Mouse (Mus musculus): ENCODE data around the gene Pdss1. TPM values are rescaled to one million over a fixed set of nuclear protein-coding genes. Genes with fewer than 3 reads are reported as not detected.
"Not testable (repeated sequence)": the region's sequence is repeated elsewhere in the genome, so short reads cannot be mapped to it uniquely, and the experiment has no call there.

The Pdss1 gene
- polyA plus RNA-seq, 1 experiment: 26.0 TPM

- Histone ChIP-seq H3K4me1 (ENCODE audit: control insufficient read depth, insufficient read depth, low read length) (no peaks in the 10 kb centered on the region), H3K27ac (ENCODE audit: insufficient read depth, low read length) (no peak overlapping the region), H3K27me3 (ENCODE audit: control insufficient read depth, insufficient read depth, low read length) (no peaks in the 10 kb centered on the region), H3K4me3 (replicated peaks; ENCODE audit: insufficient read depth, low read depth, low read length) (no peak overlapping the region)
- WGBS: 89% methylated on average over 2 of the region's 2 CpGs
- no peak for DNase-seq
- TF ChIP-seq CTCF (IDR thresholded peaks at IDR 0.05; ENCODE audit: borderline replicate concordance, insufficient read depth, low read depth, low read length) (no peak), POLR2A (IDR thresholded peaks at IDR 0.05; ENCODE audit: borderline replicate concordance, insufficient read depth, low read length) (no peak)
Measured at GRCm38 (mm10) chr2:22918651-22919050, 23.3 kb downstream of the Pdss1 start.

- not testable (repeated sequence) for DNase-seq; H3K27me3 ChIP-seq (ENCODE audit: control insufficient read depth, insufficient read depth, low read length)
- 82% methylated on average over 3 of the region's 3 CpGs for WGBS
Measured at GRCm38 (mm10) chr2:22925911-22926310, 30.6 kb downstream of the Pdss1 start.

GRCm38 (mm10) chr2:22928259-22928658 lies 32.9 kb downstream of the Pdss1 start:
- peak overlapping the region; percentile 30; the same call in 1 of the 2 replicates for H3K27ac ChIP-seq (ENCODE audit: insufficient read depth, low read length)
- H3K27me3 ChIP-seq (ENCODE audit: control insufficient read depth, insufficient read depth, low read length): no peaks in the 10 kb centered on the region
- TF ChIP-seq CTCF (IDR thresholded peaks at IDR 0.05; ENCODE audit: borderline replicate concordance, insufficient read depth, low read depth, low read length) (no peak), POLR2A (IDR thresholded peaks at IDR 0.05; ENCODE audit: borderline replicate concordance, insufficient read depth, low read length) (no peak)
- H3K4me3 ChIP-seq (replicated peaks; ENCODE audit: insufficient read depth, low read depth, low read length): no peak overlapping the region
- no peaks in the 10 kb centered on the region for H3K4me1 ChIP-seq (ENCODE audit: control insufficient read depth, insufficient read depth, low read length)
- 81% methylated on average over 2 of the region's 2 CpGs for WGBS
- DNase-seq: peak in 1 of 2 experiments; percentile 10

More at GRCm38 (mm10) chr2:22925911-22926310, 30.6 kb downstream of the Pdss1 start:
- H3K27ac ChIP-seq (ENCODE audit: insufficient read depth, low read length); H3K4me3 ChIP-seq (replicated peaks; ENCODE audit: insufficient read depth, low read depth, low read length); H3K4me1 ChIP-seq (ENCODE audit: control insufficient read depth, insufficient read depth, low read length): not testable (repeated sequence)

- DNase-seq: no peak
- Histone ChIP-seq H3K27me3 (ENCODE audit: control insufficient read depth, insufficient read depth, low read length) (no peaks in the 10 kb centered on the region), H3K4me1 (ENCODE audit: control insufficient read depth, insufficient read depth, low read length) (no peaks in the 10 kb centered on the region), H3K4me3 (replicated peaks; ENCODE audit: insufficient read depth, low read depth, low read length) (no peak overlapping the region), H3K27ac (ENCODE audit: insufficient read depth, low read length) (no peak overlapping the region)
- TF ChIP-seq POLR2A (IDR thresholded peaks at IDR 0.05; ENCODE audit: borderline replicate concordance, insufficient read depth, low read length): no peak
- no peak for TF ChIP-seq CTCF (IDR thresholded peaks at IDR 0.05; ENCODE audit: borderline replicate concordance, insufficient read depth, low read depth, low read length)
- 75% methylated on average over 1 of the region's 1 CpGs for WGBS
Measured at GRCm38 (mm10) chr2:22933556-22933955, 38.2 kb downstream of the Pdss1 start.

- no peak overlapping the region for H3K4me3 ChIP-seq (replicated peaks; ENCODE audit: insufficient read depth, low read depth, low read length)
- no peak overlapping the region for H3K27ac ChIP-seq (ENCODE audit: insufficient read depth, low read length)
- 56% methylated on average over 4 of the region's 4 CpGs for WGBS
- no peak for DNase-seq
- H3K27me3 ChIP-seq (ENCODE audit: control insufficient read depth, insufficient read depth, low read length): no peaks in the 10 kb centered on the region
- TF ChIP-seq POLR2A (IDR thresholded peaks at IDR 0.05; ENCODE audit: borderline replicate concordance, insufficient read depth, low read length) (no peak), CTCF (IDR thresholded peaks at IDR 0.05; ENCODE audit: borderline replicate concordance, insufficient read depth, low read depth, low read length) (no peak)
- H3K4me1 ChIP-seq (ENCODE audit: control insufficient read depth, insufficient read depth, low read length): no peaks in the 10 kb centered on the region
Measured at GRCm38 (mm10) chr2:22949956-22950355, 54.6 kb downstream of the Pdss1 start.

- H3K27ac ChIP-seq (ENCODE audit: insufficient read depth, low read length): no peak overlapping the region
- H3K27me3 ChIP-seq (ENCODE audit: control insufficient read depth, insufficient read depth, low read length): no peaks in the 10 kb centered on the region
- no peak overlapping the region for H3K4me3 ChIP-seq (replicated peaks; ENCODE audit: insufficient read depth, low read depth, low read length)
- TF ChIP-seq POLR2A (IDR thresholded peaks at IDR 0.05; ENCODE audit: borderline replicate concordance, insufficient read depth, low read length) (no peak), CTCF (IDR thresholded peaks at IDR 0.05; ENCODE audit: borderline replicate concordance, insufficient read depth, low read depth, low read length) (no peak)
- H3K4me1 ChIP-seq (ENCODE audit: control insufficient read depth, insufficient read depth, low read length): no peaks in the 10 kb centered on the region
- WGBS: 91% methylated on average over 4 of the region's 4 CpGs
- DNase-seq: no peak
Measured at GRCm38 (mm10) chr2:22954278-22954677, 59.0 kb downstream of the Pdss1 start.

- Histone ChIP-seq H3K27ac (ENCODE audit: insufficient read depth, low read length) (no peak overlapping the region), H3K27me3 (ENCODE audit: control insufficient read depth, insufficient read depth, low read length) (no peaks in the 10 kb centered on the region), H3K4me1 (ENCODE audit: control insufficient read depth, insufficient read depth, low read length) (no peaks in the 10 kb centered on the region), H3K4me3 (replicated peaks; ENCODE audit: insufficient read depth, low read depth, low read length) (no peak overlapping the region)
- no peak for DNase-seq
- WGBS: 91% methylated on average over 5 of the region's 5 CpGs
- TF ChIP-seq CTCF (IDR thresholded peaks at IDR 0.05; ENCODE audit: borderline replicate concordance, insufficient read depth, low read depth, low read length) (no peak), POLR2A (IDR thresholded peaks at IDR 0.05; ENCODE audit: borderline replicate concordance, insufficient read depth, low read length) (no peak)
Measured at GRCm38 (mm10) chr2:22955914-22956313, 60.6 kb downstream of the Pdss1 start.

- WGBS: 50% methylated on average over 1 of the region's 1 CpGs
- TF ChIP-seq CTCF (IDR thresholded peaks at IDR 0.05; ENCODE audit: borderline replicate concordance, insufficient read depth, low read depth, low read length) (no peak), POLR2A (IDR thresholded peaks at IDR 0.05; ENCODE audit: borderline replicate concordance, insufficient read depth, low read length) (no peak)
- Histone ChIP-seq H3K4me3 (replicated peaks; ENCODE audit: insufficient read depth, low read depth, low read length) (no peak overlapping the region), H3K4me1 (ENCODE audit: control insufficient read depth, insufficient read depth, low read length) (no peaks in the 10 kb centered on the region), H3K27me3 (ENCODE audit: control insufficient read depth, insufficient read depth, low read length) (no peaks in the 10 kb centered on the region), H3K27ac (ENCODE audit: insufficient read depth, low read length) (no peak overlapping the region)
- no peak for DNase-seq
Measured at GRCm38 (mm10) chr2:22957415-22957814, 62.1 kb downstream of the Pdss1 start.
